Mouse (Mus musculus): ENCODE measurements around the gene Bcat1. TPM values are rescaled to one million over a fixed set of nuclear protein-coding genes. Genes with fewer than 3 reads are reported as not detected.

The Bcat1 gene
- polyA plus RNA-seq, 1 experiment from 2014 or later = 88.0 TPM

GRCm38 (mm10) chr6:144961253-144962012, 114.6 kb downstream of the Bcat1 start:
- DNase-seq (ENCODE audit: low spot score) = peak; percentile 39
- no peak overlapping the region for H3K4me2 ChIP-seq (ENCODE audit: low read depth, low read length)
- 84% methylated on average over 25 of the region's 25 CpGs for WGBS
- H3K27ac ChIP-seq (replicated peaks; ENCODE audit: low read depth, low read length) = no peak overlapping the region
- H3K27me3 ChIP-seq (ENCODE audit: control insufficient read depth, insufficient read depth, low read length) = no peaks in the 10 kb centered on the region
- no peaks in the 10 kb centered on the region for H3K9me3 ChIP-seq (replicated peaks; ENCODE audit: control insufficient read depth, low read length)
- no peaks in the 10 kb centered on the region for H3K4me1 ChIP-seq (ENCODE audit: control insufficient read depth, insufficient read depth, low read length)
- no peak overlapping the region for H3K9ac ChIP-seq (replicated peaks; ENCODE audit: low read length)
- no peak overlapping the region for H3K4me3 ChIP-seq (ENCODE audit: low read depth, low read length)
- no peaks in the 10 kb centered on the region for H3K36me3 ChIP-seq (replicated peaks; ENCODE audit: control insufficient read depth, insufficient read depth, low read depth, low read length)
- ATAC-seq (replicated peaks; ENCODE audit: insufficient number of reproducible peaks, low FRiP score, low TSS enrichment, low read depth) = no peak

DNA sequence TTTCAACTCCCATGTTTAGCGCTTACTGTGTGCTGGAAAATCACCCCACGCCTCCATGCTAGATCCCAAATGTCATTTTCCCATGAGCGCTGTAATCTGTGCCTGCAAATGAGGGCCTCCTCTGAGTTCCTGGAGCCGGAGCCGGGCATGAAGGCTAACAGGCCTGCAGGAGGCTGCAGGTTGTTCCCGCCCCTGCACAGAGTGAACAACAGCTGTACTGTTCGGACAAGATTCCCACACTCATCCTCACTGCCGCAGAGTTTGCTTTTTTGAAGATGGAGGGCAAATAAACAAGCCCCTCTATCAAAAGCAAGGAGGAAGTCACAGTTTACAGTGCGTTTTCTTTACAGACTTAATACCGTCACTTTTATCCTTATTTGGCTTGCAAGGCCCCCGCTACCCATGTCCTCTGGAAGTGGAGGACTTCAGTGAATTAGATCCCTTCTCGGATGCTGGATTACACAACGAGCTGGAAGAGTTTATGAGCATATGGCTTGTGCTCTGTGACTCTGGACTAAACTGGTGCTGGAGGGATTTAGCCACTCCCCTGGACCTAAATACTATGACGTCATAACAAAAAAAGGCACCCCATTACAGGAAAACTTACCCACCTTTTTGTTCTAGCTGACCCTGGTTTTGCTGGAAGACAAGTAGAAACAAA, 120.0 kb downstream of the Bcat1 start:
- ATAC-seq (replicated peaks; ENCODE audit: insufficient number of reproducible peaks, low FRiP score, low TSS enrichment, low read depth) (no peak), DNase-seq (ENCODE audit: low spot score) (no peak)

DNA sequence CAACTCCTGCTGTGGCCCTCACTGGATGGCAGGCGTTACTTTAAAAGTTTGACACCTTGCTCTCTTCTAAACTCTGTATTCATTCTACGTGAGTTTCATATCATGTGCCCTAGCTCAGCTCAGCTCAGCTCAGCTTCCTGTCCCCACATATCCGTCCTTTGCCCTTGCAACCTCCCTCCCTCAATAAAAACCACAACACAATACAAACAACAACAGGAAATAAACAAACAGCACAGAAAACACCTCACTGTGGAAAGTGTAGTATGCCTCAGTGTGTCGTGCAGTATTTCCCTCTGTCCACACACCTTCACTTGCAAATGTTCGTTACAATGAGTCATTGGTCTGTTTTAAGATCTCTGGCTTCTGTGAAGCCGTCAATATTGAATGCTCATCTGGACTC, 123.1 kb downstream of the Bcat1 start:
- H3K4me3 ChIP-seq (ENCODE audit: low read depth, low read length) = no peak overlapping the region
- DNase-seq (ENCODE audit: low spot score) = no peak
- no peak for ATAC-seq (replicated peaks; ENCODE audit: insufficient number of reproducible peaks, low FRiP score, low TSS enrichment, low read depth)
- no peak overlapping the region for H3K27ac ChIP-seq (replicated peaks; ENCODE audit: low read depth, low read length)
- no peaks in the 10 kb centered on the region for H3K36me3 ChIP-seq (replicated peaks; ENCODE audit: control insufficient read depth, insufficient read depth, low read depth, low read length)
- H3K9me3 ChIP-seq (replicated peaks; ENCODE audit: control insufficient read depth, low read length) = no peaks in the 10 kb centered on the region
- H3K9ac ChIP-seq (replicated peaks; ENCODE audit: low read length) = no peak overlapping the region
- no peaks in the 10 kb centered on the region for H3K27me3 ChIP-seq (ENCODE audit: control insufficient read depth, insufficient read depth, low read length)
- no peaks in the 10 kb centered on the region for H3K4me1 ChIP-seq (ENCODE audit: control insufficient read depth, insufficient read depth, low read length)
- no peak overlapping the region for H3K4me2 ChIP-seq (ENCODE audit: low read depth, low read length)
- WGBS = 89% methylated on average over 6 of the region's 6 CpGs

More for the DNA sequence above, 120.0 kb downstream of the Bcat1 start:
- no peaks in the 10 kb centered on the region for H3K9me3 ChIP-seq (replicated peaks; ENCODE audit: control insufficient read depth, low read length)
- no peak overlapping the region; the same call in 1 of the 2 replicates for H3K9ac ChIP-seq (replicated peaks; ENCODE audit: low read length)
- no peaks in the 10 kb centered on the region for H3K36me3 ChIP-seq (replicated peaks; ENCODE audit: control insufficient read depth, insufficient read depth, low read depth, low read length)
- WGBS = 53% methylated on average over 14 of the region's 14 CpGs
- H3K27ac ChIP-seq (replicated peaks; ENCODE audit: low read depth, low read length) = no peak overlapping the region
- no peaks in the 10 kb centered on the region for H3K4me1 ChIP-seq (ENCODE audit: control insufficient read depth, insufficient read depth, low read length)
- H3K4me2 ChIP-seq (ENCODE audit: low read depth, low read length) = no peak overlapping the region
- H3K27me3 ChIP-seq (ENCODE audit: control insufficient read depth, insufficient read depth, low read length) = no peaks in the 10 kb centered on the region
- no peak overlapping the region for H3K4me3 ChIP-seq (ENCODE audit: low read depth, low read length)

GRCm38 (mm10) chr6:144944435-144945365, 131.3 kb downstream of the Bcat1 start:
- 30% methylated on average over 10 of the region's 10 CpGs for WGBS
- Histone ChIP-seq H3K9me3 (replicated peaks; ENCODE audit: control insufficient read depth, low read length) (no peaks in the 10 kb centered on the region), H3K9ac (replicated peaks; ENCODE audit: low read length) (no peak overlapping the region), H3K27me3 (ENCODE audit: control insufficient read depth, insufficient read depth, low read length) (no peaks in the 10 kb centered on the region), H3K4me1 (ENCODE audit: control insufficient read depth, insufficient read depth, low read length) (no peaks in the 10 kb centered on the region), H3K4me3 (ENCODE audit: low read depth, low read length) (no peak overlapping the region), H3K36me3 (replicated peaks; ENCODE audit: control insufficient read depth, insufficient read depth, low read depth, low read length) (no peaks in the 10 kb centered on the region), H3K4me2 (ENCODE audit: low read depth, low read length) (no peak overlapping the region), H3K27ac (replicated peaks; ENCODE audit: low read depth, low read length) (no peak overlapping the region)
- ATAC-seq (replicated peaks; ENCODE audit: insufficient number of reproducible peaks, low FRiP score, low TSS enrichment, low read depth) (0 out of 2 replicates have a peak, but pooled peaks have one; percentile 72), DNase-seq (ENCODE audit: low spot score) (peak; percentile 72)

Other genes with a start within 250 kb of the Bcat1 start
- gene Lrmp, start 39.5 kb upstream of the Bcat1 start, polyA plus RNA-seq (2014; fragmentation: Nextera tagmentation; extraction: Ambion mirVana) = 1.8 and 2.0 TPM in 2 replicates
- gene Casc1, start 134.8 kb upstream of the Bcat1 start, polyA plus RNA-seq (2014; fragmentation: Nextera tagmentation; extraction: Ambion mirVana) = 0.13 TPM in 2 replicates
- gene Etfrf1, start 134.9 kb upstream of the Bcat1 start, polyA plus RNA-seq (2014; fragmentation: Nextera tagmentation; extraction: Ambion mirVana) = 29.8 and 33.2 TPM in 2 replicates
- 100 and 116 TPM in 2 replicates for gene Kras, start 174.1 kb upstream of the Bcat1 start, polyA plus RNA-seq (2014; fragmentation: Nextera tagmentation; extraction: Ambion mirVana)

All from embryonic facial prominence, embryonic 11.5 days (tissue).